Mouse (Mus musculus) midbrain, postnatal 0 days (tissue): ENCODE measurements around the gene Lmx1a. TPM values are rescaled to one million over a fixed set of nuclear protein-coding genes. Genes with fewer than 3 reads are reported as not detected.

Experiments
- ATAC-seq: fragments of 200-750 bp; cut with Nextera tagmentation; 2 replicates; pipeline ENCODE4 v1.8.0; 2017; ENCODE audit warnings: moderate number of reproducible peaks, mild to moderate bottlenecking, moderate TSS enrichment, moderate library complexity; ENCODE audit not compliant: low FRiP score
- DNase-seq: peaks from one replicate; pipeline ENCODE4 v3.0.0-alpha.2; 2015; ENCODE audit warnings: low spot score
- H3K27ac ChIP-seq: fragments of 300-500 bp; sonication (generic); 2 replicates; pipeline ENCODE4 v1.5.1; 2014; ENCODE audit warnings: low read depth, mild to moderate bottlenecking, low read length, mixed read lengths
- H3K27me3 ChIP-seq: fragments of 300-500 bp; sonication (generic); 2 replicates; pipeline ENCODE4 v1.6.1; 2014; ENCODE audit warnings: low read length, control low read depth, mixed read lengths; ENCODE audit not compliant: insufficient read depth
- H3K36me3 ChIP-seq: fragments of 300-500 bp; sonication (generic); 2 replicates; pipeline ENCODE4 v1.6.1; 2014; ENCODE audit warnings: low read length, control low read depth, mixed read lengths; ENCODE audit not compliant: insufficient read depth
- H3K4me1 ChIP-seq: fragments of 300-500 bp; sonication (generic); 2 replicates; pipeline ENCODE4 v1.6.1; 2014; ENCODE audit warnings: mild to moderate bottlenecking, control low read depth, antibody characterized with exemption, low read length, mixed read lengths; ENCODE audit not compliant: insufficient read depth
- H3K4me2 ChIP-seq: fragments of 300-500 bp; sonication (generic); 2 replicates; pipeline ENCODE4 v1.6.1; 2014; ENCODE audit warnings: low read depth, mild to moderate bottlenecking, low read length, mixed read lengths; ENCODE audit not compliant: poor library complexity, severe bottlenecking
- H3K4me3 ChIP-seq: fragments of 300-500 bp; sonication (generic); 2 replicates; pipeline ENCODE4 v1.5.1; 2014; ENCODE audit warnings: low read depth, mild to moderate bottlenecking, low read length, moderate library complexity
- H3K9ac ChIP-seq: fragments of 300-500 bp; sonication (generic); replicated peaks from 2 replicates; pipeline ENCODE4 v1.6.1; 2014; ENCODE audit warnings: mild to moderate bottlenecking, low read length, moderate library complexity, mixed read lengths; ENCODE audit not compliant: poor library complexity, severe bottlenecking
- H3K9me3 ChIP-seq: fragments of 300-500 bp; sonication (generic); 2 replicates; pipeline ENCODE4 v1.6.1; 2016; ENCODE audit warnings: low read length, control low read depth
- CTCF ChIP-seq: IDR thresholded peaks from 2 replicates; pipeline ENCODE4 v1.5.1; 2016; ENCODE audit warnings: antibody characterized with exemption, mild to moderate bottlenecking
- WGBS: fragments of 180-500 bp; shearing (Covaris S2); extraction: QIAGEN DNeasy Blood & Tissue Kit; methylation state at CpG from one replicate; pipeline ENCODE4 v1.1.7; 2014; 5-methylcytosine and 5-hydroxymethylcytosine counted together
- polyA plus RNA-seq: library from polyadenylated mRNA; unstranded; fragments of >200 nt; fragmentation: Nextera tagmentation; extraction: Ambion mirVana; gene quantifications from 2 replicates; pipeline ENCODE4 v1.2.1, GENCODE M21; 2015
- total RNA-seq: library from RNA; depleted of rRNA; stranded (reverse); fragments of >200 nt; gene quantifications from 2 replicates; pipeline ENCODE4 v1.2.3, GENCODE M21; 2014; rRNA removed

Lmx1a gene
- total RNA-seq = 3.9 and 6.3 TPM in 2 replicates
- polyA plus RNA-seq = 3.2 and 3.5 TPM in 2 replicates

DNA sequence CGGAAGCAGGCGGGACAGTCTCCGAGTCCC, at the start of gene Lmx1a:
Gene Lmx1a, plus strand, starts transcription at position 6 of the 30 bp plus-strand sequence.
- no peak for ATAC-seq

DNA sequence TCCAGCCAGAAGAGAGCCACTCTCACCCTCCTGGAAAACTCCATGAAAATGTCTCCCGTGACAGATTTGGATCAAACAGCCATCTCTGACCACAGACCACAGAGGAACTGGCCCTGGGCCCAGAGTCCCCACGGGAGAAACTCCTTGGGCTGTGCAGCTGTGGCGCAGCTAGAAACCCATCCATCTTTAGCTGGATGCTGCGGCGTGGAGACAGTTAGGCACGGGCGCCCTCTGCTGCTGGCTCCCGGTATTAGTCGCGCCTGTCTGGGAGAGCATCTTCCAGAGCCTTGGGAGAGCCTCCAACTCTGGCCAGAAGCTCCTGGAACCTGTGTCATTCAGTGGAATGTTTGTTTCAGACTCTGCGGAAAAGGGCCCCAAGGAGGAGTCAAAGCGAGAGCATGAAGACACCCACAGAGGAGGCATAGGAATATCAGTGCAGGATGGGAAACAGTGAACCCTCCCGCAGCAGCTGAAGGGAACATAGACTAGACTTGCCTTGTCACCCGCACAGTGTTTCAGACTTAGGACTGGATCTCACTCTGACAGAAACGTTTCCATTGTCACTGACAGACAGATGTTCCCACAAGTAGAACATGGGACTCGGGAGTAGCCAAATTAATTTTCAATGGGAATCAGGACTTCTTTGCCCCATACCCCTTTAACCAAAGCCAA, 44.0 kb upstream of the Lmx1a start:
- DNase-seq = peak; percentile 86

More for the DNA sequence above, at the start of gene Lmx1a:
- Histone ChIP-seq H3K27me3 (peaks cover 57% of the 10 kb centered on the region), H3K27ac (no peak within 1 kb of the TSS), H3K36me3 (no peaks in the 10 kb centered on the region), H3K9me3 (no peaks in the 10 kb centered on the region), H3K4me3 (peak within 1 kb of the TSS; percentile 37), H3K4me2 (peak within 1 kb of the TSS; percentile 54), H3K9ac (no peak within 1 kb of the TSS), H3K4me1 (peaks cover 8% of the 10 kb centered on the region)
- TF ChIP-seq CTCF = no peak
- no peak for DNase-seq
- 0% methylated on average over 3 of the region's 3 CpGs for WGBS

DNA sequence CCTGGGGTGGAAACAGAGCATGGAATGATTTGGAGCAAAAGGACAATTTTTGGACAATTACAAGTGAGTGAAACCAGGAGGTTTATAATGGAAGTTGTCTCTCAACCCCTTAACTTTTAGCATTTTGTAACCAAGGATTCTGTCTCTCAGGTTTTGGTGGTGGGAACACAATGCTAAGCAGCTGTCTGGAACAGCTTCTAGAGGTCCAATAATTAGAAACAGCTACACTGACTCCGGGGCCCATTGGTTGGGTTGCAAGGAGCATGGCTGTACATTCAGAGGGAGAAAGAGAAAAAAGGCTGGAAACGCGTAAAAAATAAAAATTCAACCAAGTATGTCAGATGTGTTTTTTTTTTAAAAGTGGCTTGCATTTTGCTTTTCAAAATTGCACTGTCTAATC, 40.4 kb upstream of the Lmx1a start:
- ATAC-seq (no peak), DNase-seq (no peak)
- TF ChIP-seq CTCF = no peak
- H3K4me3 ChIP-seq = no peak overlapping the region
- no peak overlapping the region for H3K9ac ChIP-seq
- H3K9me3 ChIP-seq = no peaks in the 10 kb centered on the region
- H3K4me2 ChIP-seq = no peak overlapping the region
- no peaks in the 10 kb centered on the region for H3K36me3 ChIP-seq
- no peaks in the 10 kb centered on the region for H3K27me3 ChIP-seq
- WGBS = 79% methylated on average over 3 of the region's 3 CpGs
- no peak overlapping the region for H3K27ac ChIP-seq
- H3K4me1 ChIP-seq = no peaks in the 10 kb centered on the region

More for the DNA sequence above, 44.0 kb upstream of the Lmx1a start:
- Histone ChIP-seq H3K4me3 (no peak overlapping the region), H3K4me1 (no peaks in the 10 kb centered on the region), H3K9me3 (no peaks in the 10 kb centered on the region), H3K27ac (no peak overlapping the region), H3K4me2 (no peak overlapping the region), H3K27me3 (no peaks in the 10 kb centered on the region), H3K36me3 (no peaks in the 10 kb centered on the region), H3K9ac (no peak overlapping the region)
- WGBS = 19% methylated on average over 16 of the region's 16 CpGs
- peak; percentile 93 for TF ChIP-seq CTCF
- ATAC-seq = peak; percentile 69

DNA sequence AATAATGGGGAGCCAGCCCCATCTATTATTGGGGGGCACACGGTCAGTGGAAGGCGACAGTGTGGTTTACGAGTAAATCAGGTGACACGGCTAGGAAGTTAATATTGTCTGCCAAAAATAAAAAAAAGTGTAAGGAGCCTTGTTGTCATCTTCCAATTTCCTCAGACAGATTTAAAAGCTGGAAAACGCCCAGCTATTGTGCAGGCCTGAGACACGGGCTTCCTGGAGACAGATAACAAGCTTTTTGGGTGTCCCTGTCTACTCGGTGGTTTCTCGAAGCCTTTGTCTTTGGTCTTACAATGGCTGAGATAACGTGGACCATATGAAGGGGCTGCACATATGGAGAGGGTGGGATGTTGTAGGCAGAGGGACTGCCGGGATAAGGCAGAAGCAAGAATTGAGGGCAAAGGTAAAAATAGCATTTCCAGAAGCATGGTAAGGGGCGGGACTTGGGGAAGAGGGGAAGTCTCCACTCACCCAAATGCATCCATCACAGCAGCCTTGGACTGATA, 39.9 kb upstream of the Lmx1a start:
- DNase-seq = no peak
- Histone ChIP-seq H3K9ac (no peak overlapping the region), H3K27me3 (no peaks in the 10 kb centered on the region), H3K27ac (no peak overlapping the region), H3K9me3 (no peaks in the 10 kb centered on the region), H3K4me3 (no peak overlapping the region), H3K4me2 (no peak overlapping the region), H3K4me1 (no peaks in the 10 kb centered on the region), H3K36me3 (no peaks in the 10 kb centered on the region)
- ATAC-seq = no peak
- no peak for TF ChIP-seq CTCF
- WGBS = 77% methylated on average over 11 of the region's 11 CpGs

DNA sequence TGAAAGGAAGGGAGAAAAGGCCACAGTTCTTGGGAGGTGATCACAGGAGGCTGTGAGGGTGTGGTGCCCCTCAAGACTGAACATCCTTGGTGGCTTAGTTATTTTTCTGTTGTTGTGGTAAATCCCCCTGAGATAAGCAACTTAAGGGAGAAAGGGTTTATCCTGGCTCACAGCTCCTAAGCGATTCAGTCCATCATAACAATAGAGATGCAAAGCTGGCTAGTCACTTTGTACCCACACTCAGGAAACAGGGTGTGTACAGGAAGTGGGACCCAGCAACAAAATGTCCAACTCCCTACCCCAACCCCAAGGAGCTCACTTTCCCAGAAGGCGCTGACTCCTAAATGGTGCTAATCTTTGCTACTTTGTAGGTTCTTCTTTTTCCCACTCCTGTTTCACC, 36.7 kb upstream of the Lmx1a start:
- DNase-seq = no peak
- Histone ChIP-seq H3K4me3 (no peak overlapping the region), H3K27ac (no peak overlapping the region), H3K27me3 (no peaks in the 10 kb centered on the region), H3K4me2 (no peak overlapping the region), H3K4me1 (no peaks in the 10 kb centered on the region), H3K9ac (no peak overlapping the region), H3K9me3 (no peaks in the 10 kb centered on the region), H3K36me3 (no peaks in the 10 kb centered on the region)
- no peak for TF ChIP-seq CTCF
- ATAC-seq = no peak
- 78% methylated on average over 2 of the region's 2 CpGs for WGBS

DNA sequence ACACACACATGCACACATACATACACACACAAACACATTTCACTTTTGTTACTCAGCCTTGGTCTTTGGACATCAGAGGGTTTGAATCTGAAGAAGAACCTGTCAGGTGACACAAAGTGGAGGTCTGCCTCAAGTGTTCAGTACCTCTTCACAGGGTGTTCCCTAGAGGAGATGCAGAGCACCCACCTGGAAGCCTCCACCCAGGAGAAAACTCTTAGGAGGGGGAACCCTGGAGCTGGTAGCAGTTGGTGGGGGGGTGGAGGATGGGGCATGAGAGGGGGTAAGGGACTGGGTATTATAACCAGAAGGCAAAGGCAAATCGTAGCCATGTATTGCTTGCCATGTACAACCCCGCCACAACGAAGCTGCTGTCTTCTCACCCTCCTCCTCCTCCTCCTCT, 30.0 kb upstream of the Lmx1a start:
- Histone ChIP-seq H3K4me3 (no peak overlapping the region), H3K4me1 (peaks cover 7% of the 10 kb centered on the region; the same call in 1 of the 2 replicates), H3K36me3 (no peaks in the 10 kb centered on the region), H3K27ac (no peak overlapping the region), H3K4me2 (no peak overlapping the region), H3K9me3 (no peaks in the 10 kb centered on the region), H3K9ac (no peak overlapping the region), H3K27me3 (peaks cover 8% of the 10 kb centered on the region)
- DNase-seq (no peak), ATAC-seq (no peak)
- 83% methylated on average over 3 of the region's 3 CpGs for WGBS
- TF ChIP-seq CTCF = no peak
